Mouse (Mus musculus) gastrocnemius, adult 2 months (tissue): ENCODE data around the gene Grm7. TPM values are rescaled to one million over a fixed set of nuclear protein-coding genes. Genes with fewer than 3 reads are reported as not detected.

Source experiments
- DNase-seq: peaks from one replicate; pipeline ENCODE4 v3.0.0; 2022
- H3K27ac ChIP-seq: fragments of 200-600 bp; 2 replicates; pipeline ENCODE4 v1.8.1; 2022; ENCODE audit warnings: mild to moderate bottlenecking
- H3K4me3 ChIP-seq: fragments of 200-600 bp; 2 replicates; pipeline ENCODE4 v1.8.1; 2022; ENCODE audit warnings: mild to moderate bottlenecking, moderate library complexity
- CTCF ChIP-seq: fragments of 200-600 bp; IDR thresholded peaks from 2 replicates; pipeline ENCODE4 v1.8.1; 2022; ENCODE audit warnings: antibody characterized with exemption, mild to moderate bottlenecking, moderate library complexity
- intact Hi-C: fragments of 180-260 bp; cut with DNase I; formaldehyde crosslinking; loops from one replicate; pipeline ENCODE4 v1.15.1; 2025
- total RNA-seq, 2 experiments: library from RNA; stranded (reverse); gene quantifications; 2 replicates each; pipeline ENCODE4 v1.2.3; 2021

Grm7 gene
- total RNA-seq, 2 experiments from 2014 or later, result not detected

GRCm38 (mm10) chr6:111276657-111277056 lies 631.3 kb downstream of the Grm7 start:
- Histone ChIP-seq H3K27ac (no peak overlapping the region), H3K4me3 (no peak overlapping the region)
- intact Hi-C loops, result no loop called here
- no peak for TF ChIP-seq CTCF
- DNase-seq, result no peak

- intact Hi-C loops, result no loop called here
- no peak for DNase-seq
- no peak overlapping the region for H3K4me3 ChIP-seq
- TF ChIP-seq CTCF, result no peak
- no peak overlapping the region for H3K27ac ChIP-seq
Observed at GRCm38 (mm10) chr6:111278516-111278915, 633.1 kb downstream of the Grm7 start.

GRCm38 (mm10) chr6:111293505-111294001 lies 648.2 kb downstream of the Grm7 start:
- intact Hi-C loops, result no loop called here
- no peak for DNase-seq
- no peak overlapping the region for H3K4me3 ChIP-seq
- H3K27ac ChIP-seq, result no peak overlapping the region
- TF ChIP-seq CTCF, result no peak

GRCm38 (mm10) chr6:111303912-111304555 lies 658.7 kb downstream of the Grm7 start:
- intact Hi-C loops, result no loop called here

GRCm38 (mm10) chr6:111361681-111362080 lies 716.3 kb downstream of the Grm7 start:
- no peak for TF ChIP-seq CTCF
- intact Hi-C loops, result no loop called here
- no peak overlapping the region for H3K27ac ChIP-seq
- DNase-seq, result no peak
- H3K4me3 ChIP-seq, result no peak overlapping the region

More at GRCm38 (mm10) chr6:111303912-111304555, 658.7 kb downstream of the Grm7 start:
- H3K27ac ChIP-seq, result no peak overlapping the region
- no peak for DNase-seq
- no peak for TF ChIP-seq CTCF
- no peak overlapping the region for H3K4me3 ChIP-seq

DNA sequence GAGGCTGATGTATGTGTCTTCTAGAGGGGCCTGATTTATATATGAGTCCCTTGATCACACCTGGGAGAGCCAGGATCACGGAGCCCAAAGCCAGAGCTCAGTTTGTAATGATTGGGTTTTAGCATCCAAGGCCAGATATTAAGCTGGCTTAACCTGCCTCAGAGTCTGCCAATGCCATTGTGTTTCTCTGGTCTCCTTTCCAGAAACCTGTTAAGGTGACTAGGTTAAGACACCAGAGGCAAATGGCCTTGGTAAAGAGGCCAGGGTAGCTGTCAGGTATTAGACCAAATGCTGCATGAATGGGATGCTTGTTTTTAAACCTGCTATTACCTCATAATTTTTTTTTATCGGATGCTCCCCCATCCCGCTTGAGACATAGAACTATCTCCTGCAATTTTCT lies 722.7 kb downstream of the Grm7 start:
- no peak for DNase-seq
- Histone ChIP-seq H3K4me3 (no peak overlapping the region), H3K27ac (no peak overlapping the region)
- no peak for TF ChIP-seq CTCF
- intact Hi-C loops, result no loop called here

GRCm38 (mm10) chr6:111368551-111368950 lies 723.2 kb downstream of the Grm7 start:
- DNase-seq, result no peak
- Histone ChIP-seq H3K4me3 (no peak overlapping the region), H3K27ac (no peak overlapping the region)
- no peak for TF ChIP-seq CTCF
- intact Hi-C loops, result no loop called here

GRCm38 (mm10) chr6:111369013-111369412 lies 723.6 kb downstream of the Grm7 start:
- intact Hi-C loops, result no loop called here
- H3K4me3 ChIP-seq, result no peak overlapping the region
- no peak for DNase-seq
- H3K27ac ChIP-seq, result no peak overlapping the region
- no peak for TF ChIP-seq CTCF

- intact Hi-C loops, result no loop called here
- DNase-seq, result no peak
Observed at GRCm38 (mm10) chr6:111371581-111372349, 726.4 kb downstream of the Grm7 start.

DNA sequence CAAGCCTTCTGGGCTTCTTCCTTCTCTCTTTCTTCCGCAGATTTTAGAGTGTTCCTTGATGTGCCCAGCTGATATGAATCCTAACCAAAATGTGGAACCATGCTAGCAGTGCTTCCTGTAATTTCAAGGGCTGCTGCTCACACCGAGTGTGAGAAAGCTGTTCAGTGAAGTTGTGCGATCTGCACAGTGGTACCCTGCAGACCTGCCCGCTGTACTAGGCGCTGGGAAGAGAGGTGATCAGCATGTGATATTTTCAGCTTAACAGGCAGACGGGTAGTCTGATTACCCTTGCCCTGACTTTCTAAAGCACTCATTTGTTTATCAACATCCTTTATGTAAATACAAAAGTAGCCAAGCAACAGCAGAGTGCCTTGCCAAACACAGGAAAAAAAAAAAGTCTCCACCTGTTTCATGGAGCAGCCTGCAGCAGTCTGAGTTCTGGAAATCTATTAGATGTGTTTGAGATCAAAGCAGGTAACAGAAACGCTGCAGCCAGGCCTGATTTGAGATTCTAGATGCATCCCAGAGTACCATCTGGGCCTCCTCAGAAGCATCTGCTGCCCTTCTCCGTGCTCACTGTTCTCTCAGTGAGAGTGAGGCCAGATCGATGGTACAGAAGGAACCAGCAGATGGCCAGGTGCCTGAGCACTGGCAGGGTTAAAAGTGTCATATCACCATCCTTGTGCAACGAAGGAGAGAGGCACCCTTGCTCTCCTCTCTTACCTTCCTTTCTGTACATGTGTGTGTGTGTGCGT lies 727.4 kb downstream of the Grm7 start:
- intact Hi-C loops, result no loop called here
- Histone ChIP-seq H3K4me3 (no peak overlapping the region), H3K27ac (no peak overlapping the region)
- TF ChIP-seq CTCF, result no peak
- DNase-seq, result no peak

More at GRCm38 (mm10) chr6:111371581-111372349, 726.4 kb downstream of the Grm7 start:
- no peak overlapping the region for H3K27ac ChIP-seq
- H3K4me3 ChIP-seq, result no peak overlapping the region
- TF ChIP-seq CTCF, result no peak

DNA sequence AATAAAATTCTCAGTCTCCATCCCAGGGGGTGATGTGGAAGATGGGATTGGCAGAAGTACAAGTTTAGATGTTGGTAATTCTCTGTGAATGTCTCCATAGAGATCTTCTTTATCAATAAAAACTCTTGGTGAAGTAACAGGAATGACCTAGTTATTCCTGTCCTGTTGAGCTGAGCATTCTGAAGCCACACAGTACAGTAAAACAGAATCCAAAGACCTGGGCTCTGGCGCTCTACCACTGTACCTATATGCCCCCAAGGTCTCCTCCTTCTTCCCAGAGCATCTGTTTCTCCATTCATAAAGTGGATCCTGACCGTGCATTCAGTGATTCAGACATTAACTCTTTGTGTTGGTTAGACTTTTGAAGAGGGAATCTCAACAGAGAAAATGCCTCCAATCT lies 735.3 kb downstream of the Grm7 start:
- no peak for TF ChIP-seq CTCF
- H3K4me3 ChIP-seq, result no peak overlapping the region
- intact Hi-C loops, result no loop called here

GRCm38 (mm10) chr6:111408750-111409149 lies 763.4 kb downstream of the Grm7 start:
- H3K27ac ChIP-seq, result no peak overlapping the region
- DNase-seq, result no peak
- intact Hi-C loops, result no loop called here
- no peak for TF ChIP-seq CTCF
- no peak overlapping the region for H3K4me3 ChIP-seq

More for the DNA sequence above, 735.3 kb downstream of the Grm7 start:
- DNase-seq, result no peak
- H3K27ac ChIP-seq, result no peak overlapping the region

GRCm38 (mm10) chr6:111424737-111425136 lies 779.4 kb downstream of the Grm7 start:
- intact Hi-C loops, result no loop called here
- no peak for TF ChIP-seq CTCF
- Histone ChIP-seq H3K27ac (no peak overlapping the region), H3K4me3 (no peak overlapping the region)
- DNase-seq, result no peak
